Mouse (Mus musculus): ENCODE measurements around the gene Cdc42ep2.

The Cdc42ep2 gene

GRCm38 (mm10) chr19:5924713-5925093 is at the start of gene Cdc42ep2:
Gene Cdc42ep2, minus strand, starts transcription at chr19:5924816.
- in situ Hi-C loops (cut with MseI, MboI) = loop anchor here (5.0 kb wide), 2 partner anchors 33 to 38 kb away; partner anchors contain the start of gene Pola2 (in 1 of the 2)

GRCm38 (mm10) chr19:5967664-5968063 is 43.0 kb upstream of the Cdc42ep2 start:
- in situ Hi-C loops (cut with MseI, MboI) = loop anchor here (5.0 to 10.0 kb wide), 2 partner anchors 50 to 157 kb away; partner anchors contain the start of genes Capn1 (in 1 of the 2) and Snx15 (in 1 of the 2)

GRCm38 (mm10) chr19:5966786-5967185 is 42.2 kb upstream of the Cdc42ep2 start:
- in situ Hi-C loops (cut with MseI, MboI) = loop anchor here (5.0 to 10.0 kb wide), 2 partner anchors 51 to 158 kb away; partner anchors contain the start of genes Capn1 (in 1 of the 2) and Snx15 (in 1 of the 2)

GRCm38 (mm10) chr19:5965910-5966309 is 41.3 kb upstream of the Cdc42ep2 start:
- in situ Hi-C loops (cut with MseI, MboI) = loop anchor here (5.0 to 10.0 kb wide), 2 partner anchors 51 to 159 kb away; partner anchors contain the start of genes Capn1 (in 1 of the 2) and Snx15 (in 1 of the 2)

GRCm38 (mm10) chr19:5965280-5965679 is 40.7 kb upstream of the Cdc42ep2 start:
- in situ Hi-C loops (cut with MseI, MboI) = loop anchor here (5.0 to 10.0 kb wide), 2 partner anchors 52 to 160 kb away; partner anchors contain the start of genes Capn1 (in 1 of the 2) and Snx15 (in 1 of the 2)

- in situ Hi-C loops (cut with MseI, MboI) = loop anchor here (5.0 to 10.0 kb wide), 3 partner anchors 43 to 160 kb away; partner anchors contain the start of genes Capn1 (in 2 of the 2), Cdc42ep2 (in 1 of the 2) and Snx15 (in 1 of the 2)
Measured at GRCm38 (mm10) chr19:5964804-5965203, 40.2 kb upstream of the Cdc42ep2 start.

- in situ Hi-C loops (cut with MseI, MboI) = loop anchor here in 1 of 2 experiments (5.0 to 10.0 kb wide), 3 partner anchors 42 to 161 kb away; partner anchors contain the start of genes Capn1, Cdc42ep2 and Snx15
Measured at GRCm38 (mm10) chr19:5963883-5964562, 39.4 kb upstream of the Cdc42ep2 start, which contains the start of gene Pola2. Gene Pola2, minus strand, starts transcription at chr19:5964202.

GRCm38 (mm10) chr19:5962651-5963050 is 38.0 kb upstream of the Cdc42ep2 start:
- in situ Hi-C loops (cut with MseI, MboI) = loop anchor here in 1 of 2 experiments (5.0 to 10.0 kb wide), 3 partner anchors 40 to 162 kb away; partner anchors contain the start of genes Capn1, Cdc42ep2 and Snx15

GRCm38 (mm10) chr19:5957371-5957770 is 32.8 kb upstream of the Cdc42ep2 start:
- in situ Hi-C loops (cut with MseI, MboI) = loop anchor here in 1 of 2 experiments (5.0 kb wide), 1 partner anchor 35 kb away; the partner anchor contains the start of gene Cdc42ep2

GRCm38 (mm10) chr19:5956685-5957084 is 32.1 kb upstream of the Cdc42ep2 start:
- in situ Hi-C loops (cut with MseI, MboI) = loop anchor here in 1 of 2 experiments (5.0 kb wide), 1 partner anchor 34 kb away; the partner anchor contains the start of gene Cdc42ep2

- in situ Hi-C loops (cut with MseI, MboI) = loop anchor here in 1 of 2 experiments (5.0 kb wide), 1 partner anchor 34 kb away; the partner anchor contains the start of gene Cdc42ep2
Measured at GRCm38 (mm10) chr19:5955704-5956670, 31.4 kb upstream of the Cdc42ep2 start.

GRCm38 (mm10) chr19:5954936-5955335 is 30.3 kb upstream of the Cdc42ep2 start:
- in situ Hi-C loops (cut with MseI, MboI) = loop anchor here in 1 of 2 experiments (5.0 kb wide), 1 partner anchor 33 kb away; the partner anchor contains the start of gene Cdc42ep2

- in situ Hi-C loops (cut with MseI, MboI) = no loop called here
Measured at GRCm38 (mm10) chr19:5954031-5954710, 29.6 kb upstream of the Cdc42ep2 start.

- in situ Hi-C loops (cut with MseI, MboI) = no loop called here
Measured at GRCm38 (mm10) chr19:5953201-5953770, 28.7 kb upstream of the Cdc42ep2 start.

GRCm38 (mm10) chr19:5952071-5952691 is 27.6 kb upstream of the Cdc42ep2 start:
- in situ Hi-C loops (cut with MseI, MboI) = no loop called here

- in situ Hi-C loops (cut with MseI, MboI) = no loop called here
Measured at GRCm38 (mm10) chr19:5951631-5952030, 27.0 kb upstream of the Cdc42ep2 start.

- in situ Hi-C loops (cut with MseI, MboI) = no loop called here
Measured at GRCm38 (mm10) chr19:5950218-5950617, 25.6 kb upstream of the Cdc42ep2 start.

- in situ Hi-C loops (cut with MseI, MboI) = no loop called here
Measured at GRCm38 (mm10) chr19:5945891-5946290, 21.3 kb upstream of the Cdc42ep2 start.

GRCm38 (mm10) chr19:5945027-5945426 is 20.4 kb upstream of the Cdc42ep2 start:
- in situ Hi-C loops (cut with MseI, MboI) = no loop called here
